Mouse (Mus musculus): ENCODE measurements around the gene Ndufb8.

Ndufb8 gene

DNA sequence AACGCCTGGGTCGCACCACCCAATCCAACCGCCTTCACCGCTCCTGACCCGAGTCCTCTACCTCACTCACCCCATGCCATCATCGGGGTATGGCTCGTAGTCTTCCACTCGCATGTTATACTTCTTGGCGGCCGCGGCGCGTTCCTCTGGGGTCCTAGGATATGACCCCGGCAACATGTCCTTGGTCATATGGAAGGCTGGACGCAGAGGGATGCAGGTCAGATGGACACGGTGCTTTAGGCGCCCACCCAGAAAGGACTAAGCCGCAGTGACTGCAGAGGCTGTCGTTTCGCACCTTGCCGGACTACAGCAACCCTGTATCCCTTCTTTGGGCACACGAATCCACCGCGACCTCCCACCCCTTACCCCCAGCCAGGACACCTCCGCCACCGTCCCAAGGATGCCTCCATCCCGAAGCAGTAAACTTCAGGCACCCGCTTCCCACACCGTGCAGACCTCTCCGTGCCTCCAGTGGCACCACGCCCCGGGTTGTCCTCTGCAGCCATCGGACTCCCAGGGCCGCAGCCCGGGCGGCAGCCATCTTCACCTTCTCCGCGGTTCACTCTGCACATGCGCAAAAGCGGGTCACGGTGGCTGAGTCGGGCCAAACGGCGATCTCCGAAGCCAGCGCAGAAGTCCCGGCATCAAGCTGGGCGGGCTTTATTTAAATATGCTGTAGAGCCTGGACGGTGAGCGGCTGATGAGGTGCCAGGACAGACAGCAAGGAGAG lies at the start of gene Ndufb8:
Gene Ndufb8, minus strand, starts transcription at position 580 of the 730 bp plus-strand sequence.
- DNase-seq (ENCODE audit: low read depth, low spot score): peak; percentile 88

DNA sequence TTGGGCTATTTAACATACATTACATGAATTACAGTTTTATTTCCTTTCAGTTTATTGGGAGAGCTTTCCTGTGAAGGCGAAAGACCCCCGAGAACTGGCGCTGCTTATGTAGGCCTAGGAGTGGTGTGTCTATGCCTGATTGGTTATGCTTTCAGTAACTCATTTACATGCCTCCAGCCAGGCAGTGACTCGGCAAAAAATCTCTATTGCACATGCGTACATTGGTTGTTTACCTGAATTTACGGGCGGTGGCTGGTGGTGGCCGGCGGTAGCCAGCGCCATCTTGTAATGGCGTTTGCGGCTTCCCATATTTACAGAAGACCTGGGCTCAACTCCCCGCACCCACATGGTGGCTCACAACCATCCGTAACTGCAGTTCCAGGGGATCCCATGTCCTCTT lies 38.9 kb upstream of the Ndufb8 start:
- no peak for DNase-seq (ENCODE audit: low read depth, low spot score)

DNA sequence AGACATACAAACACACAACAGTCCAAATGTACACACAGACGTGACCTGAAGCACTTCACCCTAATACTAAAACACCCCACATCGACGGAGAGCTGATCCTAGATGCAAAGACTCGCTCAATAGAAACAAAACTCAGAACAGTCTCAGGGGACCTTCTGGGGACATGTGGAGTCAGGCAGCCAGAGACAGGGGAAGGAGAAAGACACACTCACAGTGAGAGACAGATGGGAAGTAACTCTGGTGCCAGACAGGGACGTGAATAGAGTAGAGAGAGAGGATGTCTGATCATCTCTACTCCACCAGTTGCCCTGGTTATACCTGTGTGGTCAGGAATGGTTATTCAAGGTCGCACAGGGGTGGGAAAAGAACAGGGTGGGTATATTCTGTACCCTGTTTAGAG lies 36.4 kb upstream of the Ndufb8 start:
- no peak for DNase-seq (ENCODE audit: low read depth, low spot score)

DNA sequence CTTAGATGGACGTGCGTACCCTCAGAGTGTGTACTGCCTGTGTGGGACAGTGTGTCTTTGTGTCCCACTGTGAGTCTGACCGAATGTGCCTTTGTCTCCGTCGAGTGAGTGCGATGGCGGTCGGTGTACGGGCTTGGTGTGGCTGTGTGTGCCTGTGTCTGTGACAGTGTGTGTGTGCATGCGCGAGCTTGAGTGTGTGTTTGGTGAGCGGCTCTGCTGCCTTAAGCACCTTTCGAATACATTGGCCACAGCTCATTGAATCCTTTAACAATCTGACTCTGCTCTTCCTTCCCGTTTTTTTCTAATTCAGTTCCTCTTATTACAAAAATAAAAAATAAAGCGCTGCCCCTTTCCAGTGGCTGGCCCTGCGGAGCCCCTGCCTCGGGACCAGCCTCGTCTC lies 35.8 kb upstream of the Ndufb8 start:
- DNase-seq (ENCODE audit: low read depth, low spot score): no peak

DNA sequence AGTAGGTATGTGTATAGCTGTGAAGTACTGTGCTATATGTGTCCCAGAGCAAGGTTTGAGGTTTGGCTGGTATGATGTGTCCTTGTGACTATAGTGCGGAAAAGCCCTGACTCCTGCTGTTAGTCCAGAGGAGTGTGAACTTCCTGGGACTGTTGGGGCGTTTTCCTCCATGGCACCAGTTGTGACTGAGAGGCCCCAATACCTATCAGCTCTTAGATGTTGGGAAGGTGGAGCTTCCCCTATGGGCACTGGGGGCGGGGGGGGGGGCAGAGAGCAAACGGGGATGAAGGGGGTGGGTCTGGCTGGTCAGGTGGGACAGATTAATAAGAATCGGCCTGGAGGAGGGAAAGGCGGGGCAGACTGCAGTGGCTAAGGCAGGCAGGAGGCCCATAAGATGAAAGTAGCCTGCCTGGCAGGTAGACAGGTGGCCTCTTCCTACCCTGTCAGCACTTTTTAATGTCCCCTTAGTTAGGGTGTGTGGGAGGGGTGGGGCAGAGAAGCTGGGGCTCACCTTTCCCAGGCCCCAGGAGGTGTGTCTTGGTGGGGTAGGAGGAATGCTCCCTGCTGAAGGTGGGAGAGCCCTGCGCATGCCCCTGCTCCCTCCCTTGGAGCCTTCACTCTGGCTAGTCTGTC lies 34.5 kb upstream of the Ndufb8 start:
- no peak for DNase-seq (ENCODE audit: low read depth, low spot score)

DNA sequence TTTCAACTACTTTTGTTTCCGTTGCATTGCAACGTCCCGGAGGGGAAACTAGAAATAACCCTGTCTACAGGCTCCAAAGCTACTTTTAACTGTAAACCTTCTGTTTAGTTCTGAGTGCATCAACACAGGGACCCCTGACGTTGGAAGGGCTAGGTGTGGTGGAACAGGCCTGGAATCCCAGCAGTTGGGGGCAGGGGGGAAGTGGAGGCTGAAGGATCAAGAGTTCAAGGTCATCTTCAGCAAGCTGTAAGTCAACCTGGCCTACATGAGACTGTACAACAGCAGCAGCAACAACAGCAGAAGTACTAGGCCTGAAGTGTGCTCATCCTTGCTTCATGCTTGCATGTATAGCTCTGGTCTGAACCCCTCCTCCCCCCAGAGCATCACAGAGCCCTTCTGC lies 32.8 kb upstream of the Ndufb8 start:
- no peak for DNase-seq (ENCODE audit: low read depth, low spot score)

DNA sequence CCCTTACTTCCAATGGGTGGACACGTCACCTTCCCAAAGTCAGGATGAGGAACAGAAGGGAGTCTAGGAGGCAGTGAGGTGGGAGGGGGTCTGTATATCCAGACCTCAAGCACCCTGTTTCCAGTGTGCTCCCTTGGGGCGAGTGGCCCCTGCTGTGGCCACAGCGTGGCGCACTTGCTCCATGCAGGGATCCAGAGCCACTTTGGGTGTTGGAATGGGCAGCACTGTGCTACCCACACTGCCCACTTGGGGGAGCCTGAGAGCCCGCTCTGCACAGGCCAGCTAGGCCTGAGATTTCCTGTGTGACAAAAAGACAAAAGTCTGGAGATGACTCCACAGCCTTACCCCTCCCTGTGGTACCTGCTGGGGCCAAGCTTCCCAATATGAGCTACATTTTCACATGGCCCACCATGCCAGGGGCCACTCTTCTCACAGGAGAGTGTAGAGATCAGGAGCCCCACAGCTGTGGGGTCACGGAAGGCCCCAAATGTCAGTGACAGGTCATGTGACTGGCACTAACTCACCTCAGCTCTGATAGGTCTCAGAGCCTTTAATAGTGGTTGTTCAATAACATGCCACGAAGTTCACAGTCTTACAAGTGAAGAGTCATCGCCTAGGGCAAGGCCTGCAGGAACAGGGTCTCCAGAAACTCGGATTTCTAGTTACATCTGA lies 27.5 kb upstream of the Ndufb8 start:
- DNase-seq (ENCODE audit: low read depth, low spot score): peak; percentile 75

DNA sequence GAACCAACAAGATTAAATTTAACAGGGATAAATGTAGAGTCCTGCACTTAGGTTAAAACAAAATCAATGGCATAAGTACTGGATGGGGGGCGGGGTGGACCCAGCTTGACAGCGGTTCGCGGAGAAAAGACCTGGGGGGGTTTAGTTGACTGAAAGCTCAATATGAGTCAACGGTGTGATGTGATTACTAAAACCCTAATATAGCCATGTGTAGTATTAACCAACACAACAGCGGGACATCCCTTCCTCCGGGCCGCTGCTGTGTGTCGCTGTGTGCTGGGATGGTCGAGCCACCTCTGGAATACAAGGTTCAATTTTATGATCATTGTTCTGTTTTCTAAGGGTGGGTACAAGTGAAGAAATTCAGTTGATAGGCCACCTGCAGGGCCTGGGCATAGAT lies 26.9 kb upstream of the Ndufb8 start:
- DNase-seq (ENCODE audit: low read depth, low spot score): no peak

DNA sequence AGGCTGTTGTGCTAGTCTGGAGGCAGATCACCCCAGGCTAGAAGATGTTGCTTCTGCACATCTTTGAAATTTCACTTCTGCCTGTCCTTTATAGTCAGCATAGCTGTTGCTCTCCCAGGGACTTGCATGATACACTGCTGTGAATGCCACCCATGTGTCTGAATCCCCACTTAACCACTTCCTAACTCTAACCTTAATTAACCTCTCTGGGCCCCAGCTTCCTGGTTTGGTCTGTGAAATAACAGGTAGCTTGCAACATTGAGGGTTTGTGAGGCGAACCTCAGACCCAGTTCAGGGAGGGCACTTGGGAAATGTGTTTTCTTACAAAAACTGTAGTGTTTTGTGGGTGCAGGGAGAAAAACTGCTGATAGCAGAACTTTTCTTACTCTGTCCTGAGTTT lies 22.8 kb upstream of the Ndufb8 start:
- DNase-seq (ENCODE audit: low read depth, low spot score): no peak

DNA sequence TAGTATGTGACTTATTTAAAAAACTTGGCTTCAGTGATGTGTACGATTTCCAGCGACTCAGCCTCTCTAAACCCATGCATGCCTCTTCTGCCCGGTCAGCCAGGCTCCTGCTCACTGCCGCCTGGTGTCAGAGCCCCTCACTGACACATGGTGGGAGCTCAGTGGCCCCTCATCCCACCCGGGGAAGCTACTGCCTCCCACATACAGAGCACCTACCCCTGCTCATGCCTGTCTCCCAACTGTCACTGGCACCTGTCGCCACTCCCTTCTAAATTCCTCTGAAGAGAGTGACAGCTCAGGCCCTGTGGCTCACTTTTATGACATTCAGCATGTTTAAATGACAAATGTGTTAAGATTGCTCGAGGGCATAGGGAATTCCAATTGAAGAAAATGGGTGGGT lies 21.0 kb upstream of the Ndufb8 start:
- DNase-seq (ENCODE audit: low read depth, low spot score): no peak

DNA sequence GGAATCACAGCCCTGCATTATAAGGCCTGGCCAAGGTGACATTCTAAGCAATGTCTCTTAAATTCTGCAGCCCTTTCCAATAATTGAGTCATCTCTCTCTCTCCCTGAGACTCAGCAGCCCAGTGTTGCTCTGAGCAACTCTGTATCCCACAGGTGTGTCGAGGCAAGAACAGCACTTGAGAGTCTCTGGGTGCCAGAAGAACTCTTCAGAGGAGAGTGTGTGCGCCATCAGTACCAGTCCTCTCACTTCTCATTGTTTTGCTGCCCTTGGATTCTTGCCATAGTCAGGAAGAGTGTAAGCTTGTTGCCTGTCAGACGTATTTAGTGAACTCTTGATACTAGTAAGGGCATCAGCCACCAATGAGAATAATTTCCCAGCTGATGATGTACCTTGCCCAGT lies 12.5 kb upstream of the Ndufb8 start:
- DNase-seq (ENCODE audit: low read depth, low spot score): no peak

DNA sequence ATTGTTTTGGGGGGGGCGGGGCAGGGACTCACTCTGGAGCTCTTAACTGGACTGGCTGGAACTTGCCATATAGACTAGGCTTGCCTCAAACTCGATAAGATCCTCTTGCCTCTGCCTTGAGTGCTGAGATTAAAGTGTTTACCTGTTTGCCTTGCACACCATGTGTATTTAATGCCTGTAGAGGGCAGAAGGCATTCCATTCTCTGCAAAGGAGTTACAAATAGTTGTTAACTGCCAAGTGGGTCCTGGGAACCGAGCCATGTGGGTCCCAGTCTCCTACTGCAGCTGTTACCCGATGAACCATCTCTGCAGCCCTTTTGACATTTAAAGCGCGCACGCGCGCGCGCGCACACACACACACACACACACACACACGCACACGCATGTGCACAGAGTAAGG lies 8.8 kb upstream of the Ndufb8 start:
- no peak for DNase-seq (ENCODE audit: low read depth, low spot score)

DNA sequence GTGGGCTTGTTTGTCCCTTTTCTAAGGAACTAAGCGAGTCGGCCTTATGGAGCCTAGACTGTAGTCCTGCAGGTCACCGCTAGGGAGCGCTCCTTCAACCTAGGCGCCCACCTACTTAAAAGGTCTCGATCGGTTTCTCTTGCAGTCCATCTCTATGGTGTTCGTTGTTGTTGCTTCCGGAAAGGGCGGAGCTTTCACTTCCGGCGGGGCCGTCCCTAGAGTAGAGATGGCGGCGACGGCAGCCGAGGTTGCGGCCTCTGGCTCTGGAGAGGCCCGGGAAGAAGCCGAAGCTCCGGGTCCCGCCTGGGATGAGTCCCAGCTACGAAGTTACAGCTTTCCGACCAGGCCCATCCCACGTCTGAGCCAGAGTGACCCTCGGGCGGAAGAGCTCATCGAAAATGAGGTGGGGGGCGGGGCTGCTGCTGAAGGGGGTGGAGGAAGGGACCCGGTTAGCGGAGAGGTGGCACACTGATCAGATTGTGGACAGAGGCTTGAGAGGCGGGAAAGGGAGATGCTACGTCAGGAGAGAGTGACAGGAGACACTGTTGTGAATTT lies 7.5 kb upstream of the Ndufb8 start, which contains the start of gene Hif1an:
Gene Hif1an, plus strand, starts transcription at position 199 of the 555 bp plus-strand sequence.
- peak; percentile 90 for DNase-seq (ENCODE audit: low read depth, low spot score)

DNA sequence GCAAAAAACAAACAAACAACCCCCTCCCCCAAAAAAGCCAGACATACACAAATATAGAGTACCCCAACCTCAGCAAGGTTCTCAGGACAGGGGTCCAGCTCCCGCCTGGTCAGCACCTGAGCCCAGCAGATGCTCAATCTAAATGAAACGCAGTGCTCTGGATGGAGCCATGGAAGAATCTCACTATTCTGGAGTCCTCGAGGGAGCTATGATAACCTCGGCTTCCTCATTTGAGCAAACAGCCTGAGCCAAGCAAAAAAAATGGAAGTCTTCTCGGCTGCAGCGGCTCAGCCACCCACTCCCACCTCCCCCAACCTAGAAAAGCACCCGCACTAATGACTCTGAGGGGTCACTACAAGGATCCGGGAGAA lies 765 bp downstream of the Ndufb8 start:
- DNase-seq (ENCODE audit: low read depth, low spot score): no peak

DNA sequence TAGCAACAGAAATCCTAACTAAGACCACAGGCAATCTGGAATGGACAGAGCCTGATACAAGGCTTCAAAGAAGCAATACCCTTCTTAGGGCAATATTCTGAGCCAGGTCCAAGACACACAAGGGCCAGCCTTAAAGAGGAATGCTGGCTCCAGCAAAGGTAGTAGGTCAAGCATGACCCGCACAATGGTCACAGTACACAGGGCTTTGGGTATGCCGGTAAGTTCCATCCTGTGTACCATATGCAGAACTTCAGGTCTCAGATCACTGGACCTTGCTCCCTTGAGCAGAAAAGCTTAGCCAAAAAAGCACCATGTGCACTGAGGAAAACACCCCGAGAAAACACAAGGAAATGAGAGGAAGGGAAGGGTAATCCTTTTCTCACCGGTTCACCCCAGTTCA lies 2.0 kb downstream of the Ndufb8 start:
- DNase-seq (ENCODE audit: low read depth, low spot score): no peak

DNA sequence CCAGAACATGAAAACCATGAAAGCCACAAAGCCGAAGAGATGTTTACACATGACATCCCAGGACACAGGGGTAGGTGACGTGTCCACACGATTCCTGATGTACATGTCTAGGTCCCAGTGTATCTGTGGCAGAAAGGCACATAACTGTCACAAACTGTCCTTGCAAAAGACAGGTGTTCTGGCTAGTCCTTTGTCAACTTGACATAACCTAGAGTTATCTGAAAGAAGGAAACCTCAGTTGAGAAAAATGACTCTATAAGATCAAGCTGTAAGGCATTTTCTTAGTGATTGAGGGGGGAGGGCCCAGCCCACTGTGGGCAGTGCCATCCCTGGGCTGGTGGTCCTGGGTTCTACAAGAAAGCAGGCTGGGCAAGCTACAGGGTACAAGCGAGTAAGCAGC lies 2.5 kb downstream of the Ndufb8 start, which contains the start of gene Gm20538:
Gene Gm20538, minus strand, starts transcription at position 101 of the 400 bp plus-strand sequence.
- DNase-seq (ENCODE audit: low read depth, low spot score): no peak

DNA sequence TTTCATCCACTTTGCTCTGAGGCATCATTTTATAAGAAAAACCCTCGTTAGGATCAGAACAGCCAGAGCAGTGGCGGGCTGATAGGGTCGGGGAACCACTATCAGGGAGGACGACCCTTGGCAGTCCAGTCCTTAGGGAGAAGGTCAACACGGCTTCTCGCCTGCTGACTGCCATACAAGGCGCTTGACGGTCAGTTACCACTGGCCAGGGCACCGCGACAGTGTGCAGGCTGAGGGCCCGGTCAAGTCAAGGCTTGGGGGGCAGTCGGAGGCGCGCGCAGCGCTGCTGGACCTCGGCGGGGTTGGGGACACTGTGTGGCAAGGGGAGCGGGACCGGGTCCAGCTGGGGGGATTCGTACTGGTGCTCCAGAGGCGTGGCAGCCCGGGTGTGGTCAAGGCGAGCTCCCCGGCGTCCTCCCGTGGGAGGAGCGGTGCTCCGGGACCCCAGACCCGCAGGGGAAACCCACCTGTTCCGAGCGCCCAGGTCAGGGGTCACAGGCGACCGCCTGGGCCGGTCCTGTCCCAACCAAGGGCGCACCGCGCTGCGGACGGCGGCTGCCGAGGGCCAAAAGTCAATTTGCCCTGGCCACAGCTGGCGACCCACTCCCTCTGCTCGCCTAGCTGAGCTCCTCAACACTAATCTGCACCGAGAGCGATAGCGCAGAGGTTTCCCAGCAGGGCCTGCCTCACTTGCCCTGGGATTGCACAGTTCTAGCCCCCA lies 9.8 kb downstream of the Ndufb8 start, which contains the start of gene Sec31b:
Gene Sec31b, minus strand, starts transcription at position 544 of the 721 bp plus-strand sequence.
- no peak for DNase-seq (ENCODE audit: low read depth, low spot score)

DNA sequence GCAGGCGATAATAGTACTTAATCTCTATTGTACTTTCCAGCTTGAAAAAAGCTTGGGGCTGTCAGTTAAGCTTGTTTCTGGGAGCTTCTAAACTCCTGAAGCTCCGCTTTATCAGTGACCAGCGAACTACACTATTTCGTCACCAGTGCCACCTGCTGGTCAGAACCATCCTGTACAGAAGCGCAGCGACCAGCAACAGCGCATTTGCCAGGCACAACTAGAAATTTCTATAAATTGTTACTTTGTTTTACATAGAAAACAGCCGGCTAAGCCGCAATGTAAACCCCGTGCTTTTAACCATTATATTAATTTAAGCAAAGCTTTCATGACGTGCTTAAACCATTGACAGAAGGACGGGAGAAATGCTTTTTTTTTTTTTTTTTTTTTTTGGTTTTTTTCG lies 10.5 kb downstream of the Ndufb8 start:
- no peak for DNase-seq (ENCODE audit: low read depth, low spot score)

DNA sequence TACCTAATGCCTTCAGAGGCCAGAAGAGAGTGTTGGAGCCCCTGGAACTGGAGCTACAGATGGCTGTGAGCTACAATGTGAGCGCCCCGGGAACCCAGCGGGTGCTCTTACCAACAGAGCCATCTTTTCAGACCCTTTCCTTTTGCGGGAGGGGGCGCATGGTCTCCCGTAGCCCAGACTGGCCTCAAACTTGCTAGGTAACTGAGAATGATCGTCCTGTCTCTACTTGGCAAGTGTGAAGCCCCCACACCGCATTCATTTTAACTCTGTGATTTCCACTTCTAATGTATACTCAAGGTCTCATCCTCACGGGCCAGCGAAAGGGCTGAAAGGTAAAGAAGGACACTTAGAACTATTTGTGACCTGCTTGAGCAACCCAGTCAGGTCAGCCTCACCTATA lies 10.9 kb downstream of the Ndufb8 start:
- DNase-seq (ENCODE audit: low read depth, low spot score): no peak

DNA sequence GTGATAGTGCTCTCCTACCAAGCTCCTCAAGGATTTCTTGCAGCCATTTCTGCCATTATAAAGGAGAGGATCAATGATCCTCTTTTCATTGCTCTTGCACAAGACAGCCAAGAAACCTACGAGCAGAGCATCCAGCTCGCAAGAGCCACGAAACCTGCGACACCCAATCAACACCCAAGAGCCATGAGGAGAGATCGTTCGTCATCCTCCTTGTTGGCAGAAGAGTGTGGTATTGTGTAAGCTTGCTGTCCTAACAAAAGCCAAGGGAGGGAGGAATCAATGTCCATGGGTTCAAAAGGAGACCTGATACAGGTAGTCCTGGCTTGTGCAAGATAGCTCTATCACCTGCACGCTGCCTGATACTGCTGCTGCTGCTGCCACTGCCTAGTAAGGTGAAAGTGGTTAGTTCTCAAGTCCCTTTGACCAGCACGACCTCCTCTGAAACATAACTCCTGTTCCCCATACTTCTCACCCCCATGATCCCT lies 12.5 kb downstream of the Ndufb8 start:
- DNase-seq (ENCODE audit: low read depth, low spot score): no peak

DNA sequence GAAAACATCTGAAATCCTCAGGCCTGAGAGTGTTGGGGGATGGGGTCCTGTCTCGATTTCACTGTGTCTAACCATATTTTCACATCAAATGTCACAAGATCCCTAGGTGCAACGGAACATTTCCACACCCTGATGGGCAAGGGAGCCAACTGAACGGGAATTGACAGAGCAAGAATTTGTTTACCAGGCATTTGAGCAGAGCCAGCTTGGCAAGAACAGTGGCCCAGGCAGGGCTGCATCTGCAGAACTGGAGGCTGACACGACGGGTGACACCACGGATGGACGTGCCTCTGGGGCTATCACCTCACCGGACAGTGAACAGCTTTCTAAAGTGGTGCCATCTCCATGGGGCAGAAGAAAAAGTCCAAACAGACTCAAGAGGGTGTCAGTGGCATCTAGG lies 17.8 kb downstream of the Ndufb8 start:
- DNase-seq (ENCODE audit: low read depth, low spot score): no peak

DNA sequence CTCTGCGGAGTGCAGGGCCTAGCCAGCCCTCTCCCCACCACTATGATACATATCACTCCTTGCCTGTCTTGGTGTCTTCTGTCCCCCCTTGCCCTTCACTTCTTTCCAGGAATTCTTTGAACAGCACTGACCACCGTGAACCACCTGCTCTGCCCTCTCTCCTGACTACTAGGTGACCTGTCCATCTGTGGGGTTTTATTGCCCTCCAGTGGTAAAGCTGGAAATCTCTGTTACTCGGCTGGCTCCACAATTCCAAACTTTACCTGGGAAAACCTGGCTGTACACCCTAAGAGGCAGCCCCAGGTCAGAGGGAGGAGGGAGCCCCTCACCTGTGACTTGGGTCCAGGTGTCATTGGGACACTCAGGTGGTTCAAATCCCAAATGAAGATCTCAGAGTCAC lies 19.9 kb downstream of the Ndufb8 start:
- no peak for DNase-seq (ENCODE audit: low read depth, low spot score)
